Mouse (Mus musculus) 416B (cell line): ENCODE data around the gene Bcar3.

Experiments
- DNase-seq: peaks from one replicate; pipeline ENCODE4 v3.0.0; 2011; ENCODE audit warnings: low read depth

The Bcar3 gene

DNA sequence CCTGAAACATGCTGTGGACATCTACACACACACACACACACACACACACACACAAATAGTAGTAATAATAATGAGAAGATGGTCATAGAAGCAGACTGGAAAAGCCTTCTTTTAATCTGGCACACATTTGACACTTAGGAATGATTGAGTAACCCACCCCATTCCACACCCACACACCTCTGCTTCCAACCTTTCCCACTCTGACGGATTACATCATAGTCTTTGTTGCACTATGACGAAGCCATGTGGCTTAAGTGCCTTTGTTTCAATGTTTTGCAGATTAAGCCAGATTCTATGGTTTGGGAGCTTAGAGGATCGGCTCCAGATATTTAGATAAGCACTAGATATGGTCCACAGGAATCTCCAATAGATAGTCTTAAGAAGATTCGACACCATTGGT lies 42.1 kb downstream of the Bcar3 start:
- DNase-seq, result no peak

DNA sequence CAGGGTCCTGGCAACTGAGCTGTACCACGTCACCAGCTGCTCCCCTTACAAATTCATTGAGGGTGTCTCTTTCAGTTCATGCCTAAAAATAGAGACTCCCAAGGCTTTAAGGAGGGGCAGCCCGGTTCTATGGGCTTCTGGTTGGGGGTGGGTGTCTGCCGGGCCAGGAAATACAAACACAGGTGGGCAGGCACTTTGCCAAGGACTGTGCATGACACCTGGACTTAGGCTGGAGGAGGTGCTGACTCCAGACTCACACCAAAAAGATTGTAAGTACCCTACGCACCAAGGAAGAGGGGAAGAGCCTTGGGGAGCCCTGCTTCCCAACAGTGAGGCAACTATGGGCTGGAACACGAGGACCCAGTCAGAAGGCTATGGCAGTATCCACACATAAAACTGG lies 44.1 kb downstream of the Bcar3 start:
- no peak for DNase-seq

DNA sequence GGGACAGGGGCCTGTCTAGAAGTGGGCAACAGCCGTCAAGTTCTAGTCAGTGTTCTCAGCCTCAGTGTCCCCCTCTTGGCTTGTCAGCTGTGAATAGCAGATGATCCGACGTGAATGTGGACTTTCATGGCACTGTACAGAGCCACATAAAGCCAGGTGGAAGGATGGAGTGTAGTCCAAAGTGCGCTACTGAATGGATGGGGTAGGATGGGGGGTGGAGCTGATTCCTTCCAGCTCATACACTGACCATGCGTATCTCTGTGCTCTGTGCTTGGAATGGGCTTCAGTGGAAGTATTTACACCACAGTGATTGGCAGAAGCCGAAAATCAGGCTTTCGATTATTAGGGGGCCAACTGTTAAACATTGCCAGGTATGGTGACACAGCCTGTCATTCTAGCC lies 45.0 kb downstream of the Bcar3 start:
- no peak for DNase-seq

DNA sequence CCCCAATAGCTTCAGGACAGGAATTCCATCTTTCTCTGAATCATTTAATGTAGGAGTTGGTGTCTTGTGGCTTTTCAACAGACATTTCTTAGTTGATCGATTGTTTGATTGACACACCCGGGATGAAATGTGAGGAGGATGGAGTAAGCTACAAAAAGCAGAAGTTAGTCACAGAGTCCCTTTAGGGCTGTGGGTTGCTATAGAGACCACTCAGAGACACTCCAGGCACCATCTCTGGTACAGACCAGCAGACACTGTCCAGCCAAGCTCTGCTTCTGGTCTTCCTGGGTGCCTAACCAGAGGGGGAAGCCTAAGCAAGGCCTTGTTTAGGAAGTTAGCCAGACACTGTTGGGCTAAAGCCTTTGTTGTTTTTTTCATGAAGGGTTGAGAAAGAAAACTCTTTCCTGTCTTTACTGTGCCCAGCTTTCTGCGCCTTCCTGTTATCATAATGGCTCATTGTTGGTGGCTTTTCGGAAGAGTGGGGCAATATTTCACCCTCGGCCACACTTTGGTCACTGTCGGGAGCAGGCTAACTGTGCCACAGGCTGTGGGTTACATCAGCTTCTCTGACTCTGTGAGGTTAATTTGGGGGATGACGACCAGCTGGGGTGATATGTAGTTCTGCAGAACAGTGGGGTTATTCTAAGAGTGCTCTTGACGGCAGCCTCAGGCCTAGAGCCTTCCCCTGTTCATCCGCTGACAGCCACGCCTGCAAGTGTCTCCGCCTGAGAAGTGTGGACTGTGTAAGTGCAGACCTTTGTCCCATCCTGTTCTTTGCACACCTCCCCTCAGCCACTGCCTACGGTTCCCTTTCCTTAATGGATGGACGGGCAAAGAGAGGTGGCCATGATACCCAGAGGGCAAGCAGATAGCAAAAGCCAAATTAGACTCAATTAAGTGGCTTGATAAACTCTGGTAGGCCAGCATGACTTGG lies 46.5 kb downstream of the Bcar3 start:
- DNase-seq, result peak; percentile 87

DNA sequence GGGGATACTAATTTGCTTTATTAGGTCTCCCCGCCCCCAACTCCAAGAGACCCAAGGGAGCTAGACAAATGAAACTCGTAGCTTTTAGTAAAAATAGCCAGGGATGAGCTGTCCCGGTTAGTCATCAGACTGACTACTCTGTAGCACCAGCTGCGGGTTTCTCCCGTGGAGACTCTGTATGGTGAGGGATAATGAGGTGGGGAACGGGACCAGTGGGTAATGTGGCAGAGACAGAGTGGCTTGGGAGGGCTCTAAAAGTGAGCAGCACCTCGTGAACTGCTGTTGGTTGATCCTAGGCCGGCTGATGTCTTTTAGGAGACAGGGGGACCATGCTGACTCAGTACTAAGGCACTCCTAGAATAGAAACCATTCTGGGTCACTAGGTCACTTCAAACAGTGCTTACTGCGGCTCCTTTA lies 49.5 kb downstream of the Bcar3 start:
- DNase-seq, result peak; percentile 17

DNA sequence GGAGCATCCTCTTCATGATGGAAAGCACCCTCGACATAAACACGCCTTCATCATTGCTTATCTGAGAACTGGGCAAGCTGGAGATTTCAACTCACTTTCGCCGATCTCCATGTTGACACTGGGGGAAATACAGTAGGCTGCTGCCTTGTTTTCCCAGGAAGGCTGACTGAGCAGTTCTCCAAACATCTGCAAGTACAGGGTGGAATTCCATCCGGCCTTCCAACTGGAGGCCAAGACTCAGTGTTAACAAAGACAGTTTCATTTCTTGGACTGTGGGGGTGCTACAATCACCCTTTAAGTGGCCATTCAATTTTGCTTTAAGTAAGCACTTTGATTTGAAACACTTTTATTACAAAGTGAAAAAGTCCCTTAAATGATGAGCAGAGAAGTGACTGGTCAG lies 50.4 kb downstream of the Bcar3 start:
- no peak for DNase-seq

DNA sequence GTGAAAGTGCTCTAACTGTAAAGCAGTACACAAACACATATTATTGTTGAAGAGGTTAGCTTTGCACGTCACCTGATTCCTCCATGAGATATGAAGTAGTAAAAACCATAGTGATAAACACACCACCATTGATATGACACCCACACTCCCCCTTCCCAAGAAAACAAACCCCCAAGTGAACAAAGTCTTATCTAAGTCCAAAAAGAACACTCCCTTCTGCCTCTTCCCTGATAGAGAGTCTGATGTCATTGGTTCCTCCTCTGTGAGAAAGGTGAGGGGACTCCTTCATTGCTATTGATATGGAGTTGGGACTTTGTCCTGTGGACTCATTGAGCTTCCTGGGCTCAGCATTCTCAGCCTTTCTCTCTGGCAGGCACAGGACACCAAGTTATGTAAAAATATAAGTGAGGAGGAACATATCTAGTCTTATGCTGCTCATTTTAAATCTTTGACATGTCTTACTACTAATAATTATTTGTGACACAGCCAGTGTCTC lies 52.1 kb downstream of the Bcar3 start:
- no peak for DNase-seq

GRCm38 (mm10) chr3:122346600-122346999 lies 52.7 kb downstream of the Bcar3 start:
- peak; percentile 33 for DNase-seq

DNA sequence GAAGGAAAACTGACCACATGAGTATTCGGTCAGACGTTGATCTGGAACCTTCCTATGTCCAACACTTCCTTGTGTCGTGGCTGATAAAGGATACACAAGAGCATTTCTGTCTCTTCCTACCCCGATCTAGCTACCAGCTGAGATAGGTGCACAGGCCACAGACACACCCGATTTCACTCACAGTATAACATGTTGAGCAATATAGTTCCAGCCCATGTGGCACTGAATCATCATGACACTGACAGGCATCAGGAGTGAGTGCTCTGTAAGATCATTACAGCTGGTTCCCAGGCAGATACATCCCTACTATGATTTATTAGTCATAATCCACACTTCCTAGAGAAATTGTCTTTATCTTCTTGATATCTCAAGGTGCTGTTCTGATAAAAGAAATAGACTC lies 54.7 kb downstream of the Bcar3 start:
- DNase-seq, result peak; percentile 83

DNA sequence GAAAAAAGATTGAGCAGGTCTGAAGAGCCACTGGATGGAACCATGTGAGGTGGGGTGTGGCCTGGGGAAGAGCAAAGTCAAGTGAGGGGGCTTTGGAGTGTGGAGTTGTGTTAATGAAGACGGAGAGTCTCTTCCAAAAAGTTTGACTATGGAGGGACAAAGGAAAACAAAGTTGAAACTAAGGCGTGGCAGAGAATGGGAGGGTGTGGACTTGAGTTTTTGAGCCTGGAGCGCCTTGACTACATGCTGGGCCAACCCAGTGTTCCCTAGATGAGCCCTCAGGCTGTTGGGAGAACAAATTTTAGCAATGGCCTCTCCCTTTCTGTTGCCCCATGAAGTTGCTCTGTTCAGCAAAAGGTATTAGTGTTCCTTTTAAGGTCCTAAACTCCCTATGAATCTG lies 58.9 kb downstream of the Bcar3 start:
- no peak for DNase-seq

- DNase-seq, result no peak
Observed at GRCm38 (mm10) chr3:122359426-122359825, 65.5 kb downstream of the Bcar3 start.

DNA sequence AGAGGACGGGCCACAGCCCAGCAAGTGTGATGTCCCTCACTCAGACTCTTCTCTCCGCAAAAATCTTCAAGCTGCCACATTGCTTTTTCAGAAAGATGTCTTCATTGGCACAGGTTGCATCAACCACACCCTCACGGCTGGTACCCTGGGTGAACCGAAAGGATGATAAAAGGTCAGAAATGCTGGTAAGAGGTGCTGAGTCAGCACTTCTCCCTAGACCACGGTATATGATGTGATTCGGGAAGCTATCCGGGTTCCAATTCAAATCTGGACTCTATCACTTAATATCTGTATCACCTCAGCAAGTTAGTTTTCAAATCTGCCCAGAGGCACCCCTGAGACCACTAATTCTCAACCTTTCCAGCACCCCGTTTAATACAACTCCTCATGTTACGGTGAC lies 66.0 kb downstream of the Bcar3 start:
- no peak for DNase-seq

GRCm38 (mm10) chr3:122360721-122361138 lies 66.8 kb downstream of the Bcar3 start:
- no peak for DNase-seq

GRCm38 (mm10) chr3:122362719-122363118 lies 68.8 kb downstream of the Bcar3 start:
- DNase-seq, result no peak

GRCm38 (mm10) chr3:122364565-122364964 lies 70.6 kb downstream of the Bcar3 start:
- no peak for DNase-seq

- peak; percentile 50 for DNase-seq
Observed at GRCm38 (mm10) chr3:122365326-122365725, 71.4 kb downstream of the Bcar3 start.

DNA sequence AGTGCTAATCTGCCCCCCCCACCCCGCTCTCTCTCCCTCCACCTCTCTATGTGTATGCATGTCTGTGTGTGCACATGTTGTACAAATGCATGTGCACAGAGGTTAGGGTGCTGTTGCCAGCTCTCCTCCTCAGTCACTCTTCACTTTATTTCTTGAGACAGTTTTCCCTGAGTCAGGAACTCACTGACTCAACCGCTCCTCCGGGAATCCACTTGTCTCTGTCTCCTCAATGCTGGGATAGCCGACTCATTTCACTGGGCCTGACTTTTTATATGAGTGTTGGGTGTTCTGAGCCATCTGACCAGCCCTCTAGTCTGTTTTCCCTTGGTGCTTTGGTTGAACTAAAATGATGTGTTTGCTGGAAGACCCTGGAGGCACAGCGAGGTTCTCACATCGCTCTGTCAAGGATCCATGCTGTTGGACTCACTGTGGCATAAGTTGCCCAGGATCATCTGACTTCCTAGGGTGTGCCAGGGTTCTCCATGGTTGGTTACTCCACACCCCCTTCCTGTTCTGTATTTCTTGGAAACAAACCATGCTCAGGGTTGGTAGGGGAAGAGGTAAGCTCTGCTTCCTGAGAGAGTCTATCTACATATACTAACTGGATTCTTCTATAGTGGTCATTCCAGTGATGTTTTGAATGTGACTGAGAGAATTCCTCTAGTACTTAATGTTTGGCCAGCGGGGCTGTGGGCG lies 77.9 kb downstream of the Bcar3 start:
- DNase-seq, result no peak

GRCm38 (mm10) chr3:122372617-122373016 lies 78.7 kb downstream of the Bcar3 start:
- peak; percentile 31 for DNase-seq

GRCm38 (mm10) chr3:122376011-122376410 lies 82.1 kb downstream of the Bcar3 start:
- no peak for DNase-seq

DNA sequence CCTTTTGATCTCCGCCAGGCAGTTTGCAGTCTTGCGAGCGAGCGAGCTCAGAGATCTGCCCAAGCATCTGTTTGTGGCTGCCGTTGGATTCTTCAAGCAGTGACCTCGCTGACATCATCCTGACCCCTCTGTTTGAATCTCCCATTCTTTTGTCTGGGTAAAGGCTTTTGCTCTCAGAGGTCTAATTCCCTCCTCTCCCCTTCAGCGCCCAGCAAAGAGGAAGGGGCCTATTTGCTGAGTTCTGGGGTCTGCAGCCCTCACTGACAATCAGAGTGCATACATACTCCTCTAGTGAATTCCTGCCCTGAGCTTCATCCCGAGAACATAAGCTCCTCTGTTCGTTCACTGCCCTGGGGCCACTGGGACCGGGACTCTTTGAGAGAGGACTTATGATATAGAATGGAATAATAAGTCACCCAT lies 82.5 kb downstream of the Bcar3 start:
- no peak for DNase-seq

DNA sequence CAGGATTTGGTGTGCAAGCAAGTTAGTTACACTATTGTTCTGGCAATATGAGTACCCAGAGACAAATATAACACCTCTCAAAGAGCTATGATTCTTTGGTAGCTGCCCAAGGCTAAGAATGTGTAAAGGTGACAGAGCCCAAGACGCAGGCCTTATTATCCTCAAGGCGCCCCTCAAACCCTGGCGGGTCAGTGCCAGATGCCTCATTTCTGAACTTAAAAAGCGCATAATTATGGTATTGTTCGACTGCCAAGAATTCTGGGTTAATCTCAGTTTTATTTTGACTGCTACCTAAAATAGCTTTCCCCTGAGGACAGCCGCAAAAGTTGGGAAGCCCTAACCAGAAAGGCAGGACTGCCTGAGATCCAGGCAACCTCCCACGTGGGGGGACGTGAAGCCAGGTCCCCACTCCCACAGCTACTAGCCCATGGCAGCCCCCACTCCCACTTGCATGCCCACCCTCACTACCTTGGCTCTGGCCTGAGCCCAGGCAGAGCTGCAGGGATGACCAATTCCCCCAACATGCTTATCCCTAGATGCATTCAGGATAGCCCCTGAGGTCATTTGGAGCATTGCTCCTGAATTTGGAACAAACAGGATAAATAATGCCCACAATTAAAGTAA lies 83.0 kb downstream of the Bcar3 start:
- no peak for DNase-seq

DNA sequence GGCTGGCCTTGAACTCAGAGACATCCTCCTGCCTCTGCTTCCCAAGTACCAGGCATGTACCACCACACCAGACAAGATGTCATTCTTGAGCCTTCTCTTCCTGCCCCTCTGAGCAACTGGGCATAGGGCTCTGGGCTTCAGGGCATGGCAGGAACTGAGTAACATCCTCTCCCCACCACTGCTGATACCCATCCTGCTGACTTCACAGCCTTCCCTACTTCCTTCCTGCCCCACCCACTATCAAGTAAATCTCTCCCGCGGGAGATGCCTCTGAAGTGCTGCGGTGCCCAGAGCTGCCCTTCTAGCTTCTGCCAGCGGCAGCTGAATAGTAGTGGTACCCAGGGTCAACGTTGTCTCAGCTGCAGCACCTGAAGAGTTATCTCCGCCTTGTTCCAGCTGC lies 84.7 kb downstream of the Bcar3 start:
- DNase-seq, result peak; percentile 95

DNA sequence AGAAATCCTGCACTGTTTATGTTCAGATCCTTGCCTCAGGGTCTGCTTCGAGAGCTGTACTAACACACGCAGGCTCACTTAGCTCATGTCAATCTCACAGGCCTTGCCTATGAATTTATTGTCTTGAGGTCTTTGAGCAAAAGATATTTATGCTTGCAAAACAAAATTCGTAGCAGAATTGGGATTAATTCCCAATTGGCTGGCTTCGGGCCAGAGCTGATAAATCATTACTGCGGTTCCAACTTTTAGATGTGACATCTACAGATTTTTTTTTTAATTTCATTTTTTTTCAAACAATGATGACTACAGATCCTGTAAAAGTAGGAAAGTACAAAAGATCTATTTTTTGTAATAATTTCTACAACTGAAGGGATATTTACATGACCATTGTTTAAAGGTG lies 86.8 kb downstream of the Bcar3 start:
- no peak for DNase-seq
